Mouse (Mus musculus): ENCODE measurements around the gene Atxn2l. TPM values are rescaled to one million over a fixed set of nuclear protein-coding genes. Genes with fewer than 3 reads are reported as not detected.

Atxn2l gene
- 22.1 and 24.5 TPM in 2 replicates for polyA plus RNA-seq (2015; fragmentation: Nextera tagmentation; extraction: Ambion mirVana)

- peak; percentile 90 for ATAC-seq
- H3K9me3 ChIP-seq (ENCODE audit: low read length), result no peaks in the 10 kb centered on the region
- H3K9ac ChIP-seq (replicated peaks; ENCODE audit: low read depth), result peak within 1 kb of the TSS; percentile 93
- peaks cover 20% of the 10 kb centered on the region for H3K36me3 ChIP-seq (ENCODE audit: insufficient read depth, low read length)
- no peaks in the 10 kb centered on the region for H3K27me3 ChIP-seq (replicated peaks; ENCODE audit: insufficient read depth, low read length)
- TF ChIP-seq CTCF (IDR thresholded peaks at IDR 0.05) (peak; percentile 69), EP300 (IDR thresholded peaks at IDR 0.05) (peak; percentile 85)
- peak within 1 kb of the TSS; percentile 83 for H3K4me3 ChIP-seq (ENCODE audit: low read depth, low read length)
- DNase-seq (ENCODE audit: low spot score), result peak; percentile 99
- 0% methylated on average over 35 of the region's 72 CpGs for WGBS
- peak within 1 kb of the TSS; percentile 99 for H3K27ac ChIP-seq (ENCODE audit: low read length)
- 0 out of 2 replicates have a peak, but pooled peaks cover 3% of the 10 kb centered on the region for H3K4me1 ChIP-seq (ENCODE audit: insufficient read depth, low read depth, low read length)
- peak within 1 kb of the TSS; percentile 62 for H3K4me2 ChIP-seq (replicated peaks; ENCODE audit: low read depth, low read length)
Measured at GRCm38 (mm10) chr7:126503273-126503878, at the start of gene Atxn2l. TSS of gene Atxn2l (minus strand) at chr7:126503437.

- WGBS, result 86% methylated on average over 2 of the region's 2 CpGs
- DNase-seq (ENCODE audit: low spot score) (no peak), ATAC-seq (no peak)
- H3K27ac ChIP-seq (ENCODE audit: low read length), result no peak overlapping the region
- peaks cover 50% of the 10 kb centered on the region for H3K36me3 ChIP-seq (ENCODE audit: insufficient read depth, low read length)
- H3K9me3 ChIP-seq (ENCODE audit: low read length), result no peaks in the 10 kb centered on the region
- no peak overlapping the region for H3K4me3 ChIP-seq (ENCODE audit: low read depth, low read length)
- H3K4me1 ChIP-seq (ENCODE audit: insufficient read depth, low read depth, low read length), result no peaks in the 10 kb centered on the region
- no peaks in the 10 kb centered on the region for H3K27me3 ChIP-seq (replicated peaks; ENCODE audit: insufficient read depth, low read length)
- H3K4me2 ChIP-seq (replicated peaks; ENCODE audit: low read depth, low read length), result no peak overlapping the region
- TF ChIP-seq CTCF (IDR thresholded peaks at IDR 0.05), result no peak
- TF ChIP-seq EP300 (IDR thresholded peaks at IDR 0.05), result no peak
- H3K9ac ChIP-seq (replicated peaks; ENCODE audit: low read depth), result no peak overlapping the region
Measured at GRCm38 (mm10) chr7:126545631-126546030, 42.4 kb upstream of the Atxn2l start.

GRCm38 (mm10) chr7:126541661-126542060 is 38.4 kb upstream of the Atxn2l start:
- WGBS, result 100% methylated on average over 1 of the region's 1 CpGs
- ATAC-seq, result no peak
- TF ChIP-seq CTCF (IDR thresholded peaks at IDR 0.05), result no peak
- no peak for TF ChIP-seq EP300 (IDR thresholded peaks at IDR 0.05)

GRCm38 (mm10) chr7:126537820-126538585 is 34.8 kb upstream of the Atxn2l start:
- DNase-seq (ENCODE audit: low spot score), result no peak
- H3K36me3 ChIP-seq (ENCODE audit: insufficient read depth, low read length), result no peaks in the 10 kb centered on the region
- TF ChIP-seq EP300 (IDR thresholded peaks at IDR 0.05), result no peak
- TF ChIP-seq CTCF (IDR thresholded peaks at IDR 0.05), result peak; percentile 52
- no peak overlapping the region for H3K9ac ChIP-seq (replicated peaks; ENCODE audit: low read depth)
- H3K9me3 ChIP-seq (ENCODE audit: low read length), result no peaks in the 10 kb centered on the region
- no peaks in the 10 kb centered on the region; the same call in 1 of the 2 replicates for H3K4me1 ChIP-seq (ENCODE audit: insufficient read depth, low read depth, low read length)
- 56% methylated on average over 5 of the region's 5 CpGs for WGBS
- no peak overlapping the region for H3K27ac ChIP-seq (ENCODE audit: low read length)
- ATAC-seq, result no peak
- H3K4me2 ChIP-seq (replicated peaks; ENCODE audit: low read depth, low read length), result no peak overlapping the region
- no peak overlapping the region for H3K4me3 ChIP-seq (ENCODE audit: low read depth, low read length)
- no peaks in the 10 kb centered on the region for H3K27me3 ChIP-seq (replicated peaks; ENCODE audit: insufficient read depth, low read length)

More at GRCm38 (mm10) chr7:126541661-126542060, 38.4 kb upstream of the Atxn2l start:
- DNase-seq (ENCODE audit: low spot score), result no peak
- H3K4me3 ChIP-seq (ENCODE audit: low read depth, low read length), result no peak overlapping the region
- peaks cover 15% of the 10 kb centered on the region for H3K36me3 ChIP-seq (ENCODE audit: insufficient read depth, low read length)
- H3K9ac ChIP-seq (replicated peaks; ENCODE audit: low read depth), result no peak overlapping the region
- H3K4me2 ChIP-seq (replicated peaks; ENCODE audit: low read depth, low read length), result no peak overlapping the region
- H3K27ac ChIP-seq (ENCODE audit: low read length), result no peak overlapping the region
- H3K9me3 ChIP-seq (ENCODE audit: low read length), result no peaks in the 10 kb centered on the region
- no peaks in the 10 kb centered on the region for H3K4me1 ChIP-seq (ENCODE audit: insufficient read depth, low read depth, low read length)
- H3K27me3 ChIP-seq (replicated peaks; ENCODE audit: insufficient read depth, low read length), result no peaks in the 10 kb centered on the region

- DNase-seq (ENCODE audit: low spot score), result no peak
- Histone ChIP-seq H3K4me1 (ENCODE audit: insufficient read depth, low read depth, low read length) (no peaks in the 10 kb centered on the region; the same call in 1 of the 2 replicates), H3K4me2 (replicated peaks; ENCODE audit: low read depth, low read length) (peak overlapping the region; percentile 55; the same call in 1 of the 2 replicates), H3K36me3 (ENCODE audit: insufficient read depth, low read length) (no peaks in the 10 kb centered on the region), H3K9me3 (ENCODE audit: low read length) (no peaks in the 10 kb centered on the region), H3K4me3 (ENCODE audit: low read depth, low read length) (no peak overlapping the region), H3K9ac (replicated peaks; ENCODE audit: low read depth) (no peak overlapping the region), H3K27ac (ENCODE audit: low read length) (no peak overlapping the region), H3K27me3 (replicated peaks; ENCODE audit: insufficient read depth, low read length) (no peaks in the 10 kb centered on the region)
- 62% methylated on average over 9 of the region's 9 CpGs for WGBS
- ATAC-seq, result no peak
- TF ChIP-seq CTCF (IDR thresholded peaks at IDR 0.05) (no peak), EP300 (IDR thresholded peaks at IDR 0.05) (no peak)
Measured at GRCm38 (mm10) chr7:126536466-126536865, 33.2 kb upstream of the Atxn2l start.

- WGBS, result 2% methylated on average over 28 of the region's 28 CpGs
- H3K9ac ChIP-seq (replicated peaks; ENCODE audit: low read depth), result peak overlapping the region; percentile 21; the same call in 1 of the 2 replicates
- no peaks in the 10 kb centered on the region; the same call in 1 of the 2 replicates for H3K4me1 ChIP-seq (ENCODE audit: insufficient read depth, low read depth, low read length)
- ATAC-seq (no peak), DNase-seq (ENCODE audit: low spot score) (no peak)
- H3K4me3 ChIP-seq (ENCODE audit: low read depth, low read length), result peak overlapping the region; percentile 25
- H3K9me3 ChIP-seq (ENCODE audit: low read length), result no peaks in the 10 kb centered on the region
- TF ChIP-seq CTCF (IDR thresholded peaks at IDR 0.05) (no peak), EP300 (IDR thresholded peaks at IDR 0.05) (no peak)
- H3K27me3 ChIP-seq (replicated peaks; ENCODE audit: insufficient read depth, low read length), result no peaks in the 10 kb centered on the region
- no peaks in the 10 kb centered on the region for H3K36me3 ChIP-seq (ENCODE audit: insufficient read depth, low read length)
- no peak overlapping the region for H3K27ac ChIP-seq (ENCODE audit: low read length)
- H3K4me2 ChIP-seq (replicated peaks; ENCODE audit: low read depth, low read length), result peak overlapping the region; percentile 55
Measured at GRCm38 (mm10) chr7:126535766-126536165, 32.5 kb upstream of the Atxn2l start.
